8 mouse cellular contexts compared by ENCODE assay signal in genomic region chr3:37348221-37349165, GRCm38 (mm10). TPM values are rescaled to one million over a fixed set of nuclear protein-coding genes. Genes with fewer than 3 reads are reported as not detected.
DNase-seq lines count a peak whose midpoint lies in the region; ATAC-seq and TF ChIP-seq lines count a peak whose summit lies in the region.

Gene Fgf2, plus strand, starts transcription at chr3:37348346.

- peak within 1 kb of the TSS; percentile 99 for H3K4me2 ChIP-seq in hindbrain, postnatal 0 days (ENCODE audit: low read depth, low read length)
- peak within 1 kb of the TSS; percentile 89 for H3K4me2 ChIP-seq in limb, embryonic 13.5 days (replicated peaks)
- H3K4me2 ChIP-seq in neural tube, embryonic 11.5 days (ENCODE audit: low read depth), result peak within 1 kb of the TSS; percentile 94

- H3K27ac ChIP-seq in brown adipose tissue, adult 24 weeks (replicated peaks; ENCODE audit: low read depth, low read length), result 0 out of 2 replicates have a peak within 1 kb of the TSS, but pooled peaks have one; percentile 33
- no peak within 1 kb of the TSS for H3K27ac ChIP-seq in hindbrain, postnatal 0 days
- H3K27ac ChIP-seq in limb, embryonic 13.5 days, result peak within 1 kb of the TSS; percentile 63
- no peak within 1 kb of the TSS for H3K27ac ChIP-seq in neural tube, embryonic 11.5 days (ENCODE audit: low read depth, low read length)

- no peaks in the 10 kb centered on the region for H3K36me3 ChIP-seq in hindbrain, postnatal 0 days (ENCODE audit: insufficient read depth, low read length)
- H3K36me3 ChIP-seq in limb, embryonic 13.5 days, result no peaks in the 10 kb centered on the region
- H3K36me3 ChIP-seq in neural tube, embryonic 11.5 days (ENCODE audit: control insufficient read depth, insufficient read depth, low read length), result no peaks in the 10 kb centered on the region

- peak within 1 kb of the TSS; percentile 61 for H3K9ac ChIP-seq in hindbrain, postnatal 0 days (replicated peaks; ENCODE audit: low read length)
- peak within 1 kb of the TSS; percentile 90 for H3K9ac ChIP-seq in limb, embryonic 13.5 days
- H3K9ac ChIP-seq in neural tube, embryonic 11.5 days (ENCODE audit: low read length), result peak within 1 kb of the TSS; percentile 62

- no peaks in the 10 kb centered on the region for H3K27me3 ChIP-seq in hindbrain, postnatal 0 days (ENCODE audit: insufficient read depth, low read length)
- peaks cover 18% of the 10 kb centered on the region for H3K27me3 ChIP-seq in limb, embryonic 13.5 days
- H3K27me3 ChIP-seq in neural tube, embryonic 11.5 days (ENCODE audit: control insufficient read depth, insufficient read depth, low read length), result peaks cover 13% of the 10 kb centered on the region

- no peak for TF ChIP-seq CTCF in hindbrain, postnatal 0 days (IDR thresholded peaks at IDR 0.05; ENCODE audit: low read depth)

- 0 out of 2 replicates have a peak, but pooled peaks cover 4% of the 10 kb centered on the region for H3K4me1 ChIP-seq in brown adipose tissue, adult 24 weeks (ENCODE audit: control insufficient read depth, insufficient read depth, insufficient read length, low read length)
- H3K4me1 ChIP-seq in hindbrain, postnatal 0 days (ENCODE audit: insufficient read depth, low read length), result 0 out of 2 replicates have a peak, but pooled peaks cover 3% of the 10 kb centered on the region
- H3K4me1 ChIP-seq in limb, embryonic 13.5 days, result peaks cover 33% of the 10 kb centered on the region
- 0 out of 2 replicates have a peak, but pooled peaks cover 3% of the 10 kb centered on the region for H3K4me1 ChIP-seq in neural tube, embryonic 11.5 days (ENCODE audit: control insufficient read depth, insufficient read depth, low read length)

- under 1% methylated on average over 75 of the region's 75 CpGs for WGBS in hindbrain, postnatal 0 days
- under 1% methylated on average over 65 of the region's 75 CpGs for WGBS in limb, embryonic 13.5 days
- WGBS in neural tube, embryonic 11.5 days, result under 1% methylated on average over 69 of the region's 75 CpGs

- peak within 1 kb of the TSS; percentile 68 for H3K4me3 ChIP-seq in brown adipose tissue, adult 24 weeks (ENCODE audit: insufficient read depth, low read depth, low read length)
- peak within 1 kb of the TSS; percentile 66 for H3K4me3 ChIP-seq in hindbrain, postnatal 0 days (ENCODE audit: low read length)
- peak within 1 kb of the TSS; percentile 81 for H3K4me3 ChIP-seq in limb, embryonic 13.5 days
- H3K4me3 ChIP-seq in neural tube, embryonic 11.5 days (ENCODE audit: low read depth, low read length), result peak within 1 kb of the TSS; percentile 52

- peak; percentile 84 for ATAC-seq in hindbrain, postnatal 0 days
- peak; percentile 70; the same call in 1 of the 2 replicates for ATAC-seq in limb, embryonic 13.5 days (ENCODE audit: low FRiP score, low read depth)
- ATAC-seq in neural tube, embryonic 11.5 days (ENCODE audit: insufficient read depth, low FRiP score, low TSS enrichment), result peak; percentile 65

- peak; percentile 34 to 41 for DNase-seq in cerebellum, postnatal 10 days
- DNase-seq in cerebellum, adult 8-10 months, result no peak
- peak; percentile 52 for DNase-seq in gastrocnemius, postnatal 25 days
- peak; percentile 36 for DNase-seq in hindbrain, postnatal 0 days (ENCODE audit: low spot score)
- DNase-seq in neural tube, embryonic 11.5 days (ENCODE audit: low spot score), result peak; percentile 38
- DNase-seq in thymus, postnatal 36 days, result peak; percentile 15 to 16

- H3K9me3 ChIP-seq in hindbrain, postnatal 0 days (ENCODE audit: low read length), result no peaks in the 10 kb centered on the region
- H3K9me3 ChIP-seq in limb, embryonic 13.5 days, result 0 out of 2 replicates have a peak, but pooled peaks cover 6% of the 10 kb centered on the region
- H3K9me3 ChIP-seq in neural tube, embryonic 11.5 days (ENCODE audit: control insufficient read depth, low read length), result no peaks in the 10 kb centered on the region

RNA-seq across cellular contexts. Expression of gene Fgf2, which starts in this region (rescaled TPM):
- 3.4 and 9.9 TPM in 2 replicates for polyA plus RNA-seq in brown adipose tissue, adult 24 weeks (2012; ENCODE audit: insufficient read depth, insufficient read length, missing spikeins)
- total RNA-seq in gastrocnemius, postnatal 25 days (2021), result 1 to 10 TPM; 7.4 to 8.9 TPM
- 2.9 and 3.7 TPM in 2 replicates for total RNA-seq in hindbrain, postnatal 0 days (2014; rRNA removed)
- polyA plus RNA-seq in hindbrain, postnatal 0 days (2015; fragmentation: Nextera tagmentation; extraction: Ambion mirVana), result 0.95 and 1.1 TPM in 2 replicates
- polyA plus RNA-seq in limb, embryonic 13.5 days (2015; fragmentation: Nextera tagmentation; extraction: Ambion mirVana), result 3.9 and 4.7 TPM in 2 replicates
- 0.31 and 0.41 TPM in 2 replicates for polyA plus RNA-seq in neural tube, embryonic 11.5 days (2014; fragmentation: Nextera tagmentation; extraction: Ambion mirVana)

Comparison
In these comparisons a context has a peak if more than half of its experiments do, and no peak if none do; other contexts are left out.
1. Peak in DNase-seq, ATAC-seq, H3K4me3 ChIP-seq, H3K9ac ChIP-seq and H3K4me2 ChIP-seq in neural tube, embryonic 11.5 days; RNA of the gene not detected or under 1 TPM.
2. H3K27ac ChIP-seq: peak in brown adipose tissue, adult 24 weeks (single experiment) and limb, embryonic 13.5 days (single experiment); none in hindbrain, postnatal 0 days (single experiment) and neural tube, embryonic 11.5 days (single experiment).
3. Peak in every context shown above with its lines, with median percentiles within 50 percentile points of each other: H3K4me3 ChIP-seq, ATAC-seq, H3K4me2 ChIP-seq and H3K9ac ChIP-seq.